Mouse (Mus musculus) thymus, postnatal 36 days (tissue): ENCODE data around the gene Gm49425.
"Not testable (repeated sequence)": the region's sequence is repeated elsewhere in the genome, so short reads cannot be mapped to it uniquely, and the experiment has no call there.

Experiments used
- DNase-seq, 2 experiments: peaks; one replicate each; pipeline ENCODE4 v3.0.0; 2022; ENCODE audit warnings: mixed read lengths in 2 of 2

Gene Gm49425

DNA sequence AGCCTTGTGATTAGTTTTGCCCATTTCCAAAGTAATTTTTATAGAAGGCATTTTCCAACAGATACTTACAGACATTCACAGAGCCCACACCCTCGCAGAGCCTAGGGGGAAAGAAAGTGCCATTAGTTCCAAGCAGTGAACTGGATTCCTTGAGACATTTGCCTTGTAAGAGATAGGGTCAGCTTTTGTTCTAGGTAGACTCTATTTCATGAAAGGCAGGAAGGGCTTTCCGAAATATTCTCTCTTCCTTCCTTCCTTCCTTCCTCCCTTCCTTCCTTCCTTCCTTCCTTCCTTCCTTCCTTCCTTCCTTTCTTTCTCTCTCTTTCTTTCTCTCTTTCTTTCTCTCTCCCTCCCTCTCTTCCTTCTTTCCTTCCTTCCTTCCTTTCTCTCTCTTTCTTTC, at the start of gene Gm49425:
Gene Gm49425 (minus strand): TSS at position 101 of the 400 bp plus-strand sequence.
- not testable (repeated sequence) for DNase-seq

DNA sequence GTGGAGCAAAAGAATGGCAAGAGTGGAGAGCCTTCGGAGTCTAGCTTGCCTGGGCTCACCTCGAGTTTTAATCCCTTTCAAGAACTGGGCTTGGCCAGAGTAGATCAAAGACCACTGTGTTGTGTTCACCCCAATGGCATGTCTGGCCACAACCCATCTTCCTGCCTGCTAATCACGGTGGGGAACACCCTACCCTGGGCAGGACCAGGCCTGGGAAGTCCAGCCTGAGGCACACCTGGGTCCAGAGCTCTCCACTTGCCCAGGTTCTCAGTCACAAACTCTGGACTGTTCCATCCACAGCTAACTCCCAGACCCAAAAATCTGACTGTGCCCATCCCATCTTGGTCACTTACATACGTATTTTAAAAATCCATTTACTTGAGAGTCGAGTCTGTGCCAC, 45.8 kb upstream of the Gm49425 start, which contains the start of gene Krt90:
Gene Krt90 (minus strand): TSS at position 101 of the 400 bp plus-strand sequence.
- no peak for DNase-seq

DNA sequence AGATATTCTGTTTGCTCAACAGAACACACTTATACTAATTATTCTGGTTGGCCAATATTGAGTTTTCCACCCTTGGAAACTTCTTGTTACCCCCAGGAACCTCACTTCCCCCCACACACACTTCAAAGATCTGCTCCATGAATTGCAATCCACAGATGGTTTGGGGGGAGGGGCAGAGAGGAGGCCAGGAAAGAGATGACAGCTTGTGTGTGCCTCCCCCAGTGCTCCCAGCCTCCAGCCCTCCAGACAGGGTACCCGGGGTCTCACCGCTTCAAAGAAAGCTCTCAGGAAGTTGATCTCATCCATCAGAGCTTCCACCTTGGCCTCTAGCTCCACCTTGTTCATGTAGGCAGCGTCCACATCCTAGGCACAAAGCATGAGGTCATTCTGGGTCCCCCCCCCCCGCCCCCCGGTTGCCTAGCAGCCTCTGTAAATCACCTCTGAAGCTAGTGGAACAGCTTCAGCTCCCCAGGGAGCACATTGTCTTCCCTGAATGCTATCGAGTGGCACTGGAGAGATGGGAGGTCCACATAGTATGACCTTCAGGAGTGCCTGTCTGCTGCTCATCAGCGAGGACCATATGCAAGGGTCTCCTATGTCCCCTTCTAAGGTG, 41.1 kb upstream of the Gm49425 start:
- no peak for DNase-seq

DNA sequence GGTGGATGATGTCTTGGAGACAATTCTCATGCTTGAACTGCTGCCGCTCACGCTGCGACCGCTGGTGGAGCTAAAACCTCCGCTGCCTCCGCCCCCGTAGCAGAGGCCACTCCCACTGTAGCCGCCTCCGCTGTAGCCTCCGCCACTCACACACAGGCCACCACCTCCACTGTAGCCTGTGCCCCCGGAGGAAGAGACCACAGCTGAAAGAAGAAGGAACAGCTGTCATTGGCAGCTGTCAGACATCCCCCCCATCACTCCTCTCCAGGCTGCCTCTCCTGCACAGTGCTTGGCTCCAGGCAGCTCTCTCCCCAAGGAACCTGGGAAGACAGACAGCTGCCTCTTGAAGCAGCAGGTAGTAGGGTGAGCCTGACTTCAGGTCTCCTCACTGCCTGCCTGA, 36.1 kb upstream of the Gm49425 start:
- peak; percentile 57 to 69 for DNase-seq

DNA sequence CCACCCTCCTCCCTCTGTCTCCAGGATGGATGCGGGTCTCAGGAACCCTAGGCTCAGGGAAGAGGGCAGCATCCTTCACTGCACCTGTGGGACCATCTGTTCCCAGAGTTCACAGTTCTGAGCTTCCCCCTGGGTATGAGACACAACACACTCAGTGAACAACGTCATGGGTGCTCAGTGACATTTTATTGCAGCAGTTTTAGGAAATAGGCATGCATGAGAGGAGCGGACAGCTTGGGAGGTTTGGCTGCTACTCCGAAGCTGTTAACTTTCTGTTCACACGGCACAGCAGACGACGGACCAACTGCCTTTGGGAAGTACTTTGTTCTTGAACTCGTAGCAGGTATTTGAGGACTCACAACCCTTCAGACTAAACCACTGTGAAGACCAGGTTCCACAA, 35.1 kb upstream of the Gm49425 start:
- DNase-seq = no peak

DNA sequence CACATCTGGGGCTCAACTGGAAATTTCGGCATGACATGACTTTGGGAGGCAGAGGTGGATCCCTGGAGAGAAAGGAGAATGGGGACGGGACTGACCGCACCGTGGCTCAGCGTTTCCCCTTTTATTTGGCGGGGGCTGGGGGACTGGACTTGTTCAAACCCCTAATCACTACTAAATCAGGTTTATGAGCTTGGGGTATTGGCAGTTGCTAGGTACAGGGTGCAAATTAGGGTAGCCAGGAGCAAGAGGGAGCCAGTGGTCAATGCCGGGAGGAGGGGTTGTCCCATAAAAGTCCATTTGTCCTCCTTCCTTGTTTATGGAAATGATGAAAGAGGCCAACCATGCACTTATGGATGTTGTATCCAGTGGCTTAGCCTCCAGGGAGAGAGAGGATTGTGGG, 33.5 kb upstream of the Gm49425 start, which contains the start of gene Krt82:
Gene Krt82 (minus strand): TSS at position 101 of the 400 bp plus-strand sequence.
- DNase-seq = no peak

DNA sequence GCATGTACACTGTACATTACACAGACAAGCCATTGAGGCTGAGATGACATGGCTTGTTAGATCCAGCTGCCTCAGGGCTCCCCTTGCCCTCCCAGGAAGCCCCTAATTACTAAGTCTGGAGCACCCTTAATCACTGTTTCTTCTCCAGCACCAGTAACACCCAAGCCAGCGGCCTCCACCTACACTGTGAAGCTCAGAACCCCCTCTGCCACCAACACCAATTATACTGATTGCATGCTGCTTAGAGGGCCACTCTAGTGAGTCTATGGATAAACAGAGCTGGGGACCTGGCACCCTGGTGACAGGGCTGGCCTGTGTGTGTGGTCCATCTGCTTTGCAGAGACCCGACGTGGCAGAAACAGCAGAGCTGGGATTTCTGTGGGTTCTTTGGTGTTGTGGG, 27.4 kb upstream of the Gm49425 start:
- DNase-seq = no peak

DNA sequence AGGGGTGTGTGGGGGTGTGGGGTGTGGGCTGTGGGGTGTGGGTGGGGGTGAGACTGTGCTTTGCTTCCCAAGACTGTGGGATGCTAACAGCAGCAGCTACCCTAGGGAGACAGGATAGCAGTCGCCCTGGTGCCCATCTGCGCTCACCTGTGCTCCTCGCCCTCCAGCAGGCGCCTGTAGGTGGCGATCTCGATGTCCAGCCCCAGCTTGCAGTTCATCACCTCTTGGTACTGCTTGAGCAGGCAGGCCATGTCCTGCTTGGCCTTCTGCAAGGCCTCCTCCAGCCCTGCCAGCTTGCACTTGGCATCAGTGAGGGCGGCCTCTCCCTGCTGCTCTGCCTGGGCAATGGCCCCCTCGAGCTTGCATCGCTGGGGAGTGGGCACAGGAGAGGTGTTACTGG, 25.5 kb upstream of the Gm49425 start:
- DNase-seq = peak in 1 of 2 experiments; percentile 12

DNA sequence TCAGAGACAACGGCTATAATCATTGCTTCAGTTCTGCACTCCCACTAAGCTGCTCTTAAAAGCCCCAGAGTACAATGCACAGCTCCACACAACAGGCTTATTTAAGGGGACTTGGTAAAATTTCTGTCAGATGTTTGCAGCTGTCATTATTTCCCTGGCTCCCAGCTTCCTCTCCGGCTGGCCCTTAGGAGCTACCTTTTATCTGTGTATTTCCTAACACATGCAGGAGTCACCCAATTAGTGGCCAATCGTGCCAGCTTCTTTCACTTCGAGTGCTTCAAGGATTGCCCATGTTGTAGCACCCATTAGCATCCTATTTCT, 21.5 kb upstream of the Gm49425 start:
- no peak for DNase-seq

DNA sequence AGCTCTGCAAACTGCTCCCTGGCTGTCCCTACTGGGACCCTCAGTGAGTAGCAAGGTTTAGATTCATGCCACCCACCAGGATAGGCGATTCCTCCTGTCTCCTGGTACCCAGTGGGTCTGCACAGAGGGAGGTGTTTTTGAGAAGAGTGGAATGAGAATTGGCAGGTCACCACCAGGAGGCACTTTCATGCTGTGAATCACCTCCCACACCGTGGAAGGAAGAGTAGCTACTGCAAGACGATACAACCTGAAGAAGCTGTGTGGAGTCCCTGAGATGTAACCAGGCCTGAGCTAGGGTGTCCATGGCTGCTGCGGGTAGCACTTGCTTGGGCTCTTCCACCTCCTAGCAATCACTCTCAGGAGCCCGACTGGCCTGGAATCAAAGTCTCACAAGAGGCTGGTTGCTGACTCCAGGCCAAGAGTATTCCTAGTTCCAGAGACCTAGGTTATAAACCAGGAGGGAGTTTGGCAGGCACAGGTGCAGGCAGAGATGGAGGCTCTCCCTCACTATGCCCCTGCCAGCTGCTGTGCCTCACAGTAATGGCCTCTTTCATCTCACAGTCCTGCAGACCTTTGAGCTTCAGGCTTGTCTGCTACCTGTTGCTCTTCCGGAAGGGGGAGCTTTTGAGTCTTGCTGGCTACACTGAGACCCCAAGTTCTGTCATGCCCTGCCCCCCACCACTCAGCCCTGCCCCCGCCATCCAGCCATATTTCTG, 21.0 kb upstream of the Gm49425 start:
- DNase-seq = no peak

DNA sequence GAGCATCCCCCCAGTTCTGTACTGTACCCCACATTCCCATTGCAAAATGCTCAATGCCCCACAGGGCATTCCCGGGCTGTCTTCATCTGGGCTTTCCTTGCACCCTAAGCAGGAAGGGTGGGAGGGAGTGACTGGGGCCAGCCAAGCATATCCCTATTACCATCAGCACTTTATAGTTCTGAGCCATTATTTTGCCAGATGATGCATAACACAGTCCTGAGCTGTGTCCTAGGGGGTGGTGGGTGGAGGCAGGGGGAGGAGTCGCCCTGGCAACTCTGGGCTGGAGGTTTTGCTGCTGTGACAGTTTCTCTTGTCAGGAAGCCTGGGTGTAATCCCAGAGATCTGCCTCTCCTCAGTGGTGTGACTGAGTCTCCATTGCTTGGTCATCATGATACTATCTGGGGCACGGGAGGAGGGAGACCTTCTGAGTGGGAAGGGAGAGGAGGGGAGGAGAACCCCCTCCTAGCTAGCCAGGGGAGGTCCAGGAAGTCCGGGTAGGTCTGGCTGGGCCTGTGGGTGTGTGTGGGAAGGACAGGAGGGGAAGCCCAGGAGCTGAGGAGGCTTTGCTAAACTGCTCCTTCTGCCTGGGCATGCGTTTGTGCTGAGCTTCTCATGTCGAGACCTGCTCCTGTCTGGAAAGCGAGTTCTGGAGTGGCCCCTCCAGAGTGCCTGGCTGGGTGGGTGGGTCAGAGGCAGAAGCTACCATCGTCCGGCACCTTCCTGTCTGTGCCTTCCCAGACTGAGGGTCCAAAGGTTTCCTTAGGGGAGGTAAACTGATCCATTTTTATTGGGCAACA, 19.2 kb upstream of the Gm49425 start:
- DNase-seq = no peak

DNA sequence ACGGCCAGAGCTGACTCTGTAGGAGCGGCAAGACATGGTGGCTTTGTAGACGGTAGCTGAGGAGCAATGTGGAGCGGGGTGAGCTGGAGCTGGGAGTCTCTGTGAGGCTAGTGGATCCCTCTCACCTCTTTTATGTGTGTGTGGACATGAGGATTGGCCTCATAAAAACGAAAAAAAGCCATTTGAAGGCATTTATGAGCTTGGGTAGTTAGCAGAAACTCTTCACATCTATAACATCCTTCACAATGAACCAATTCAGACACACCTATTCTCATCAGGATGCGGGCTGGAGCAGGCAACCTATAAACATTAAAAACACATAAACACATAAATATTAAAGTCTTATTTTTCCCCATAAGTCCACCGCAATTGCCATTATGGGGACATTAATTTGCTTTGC, 15.7 kb upstream of the Gm49425 start, which contains the start of gene Krt84:
Gene Krt84 (minus strand): TSS at position 101 of the 400 bp plus-strand sequence.
- DNase-seq = no peak

DNA sequence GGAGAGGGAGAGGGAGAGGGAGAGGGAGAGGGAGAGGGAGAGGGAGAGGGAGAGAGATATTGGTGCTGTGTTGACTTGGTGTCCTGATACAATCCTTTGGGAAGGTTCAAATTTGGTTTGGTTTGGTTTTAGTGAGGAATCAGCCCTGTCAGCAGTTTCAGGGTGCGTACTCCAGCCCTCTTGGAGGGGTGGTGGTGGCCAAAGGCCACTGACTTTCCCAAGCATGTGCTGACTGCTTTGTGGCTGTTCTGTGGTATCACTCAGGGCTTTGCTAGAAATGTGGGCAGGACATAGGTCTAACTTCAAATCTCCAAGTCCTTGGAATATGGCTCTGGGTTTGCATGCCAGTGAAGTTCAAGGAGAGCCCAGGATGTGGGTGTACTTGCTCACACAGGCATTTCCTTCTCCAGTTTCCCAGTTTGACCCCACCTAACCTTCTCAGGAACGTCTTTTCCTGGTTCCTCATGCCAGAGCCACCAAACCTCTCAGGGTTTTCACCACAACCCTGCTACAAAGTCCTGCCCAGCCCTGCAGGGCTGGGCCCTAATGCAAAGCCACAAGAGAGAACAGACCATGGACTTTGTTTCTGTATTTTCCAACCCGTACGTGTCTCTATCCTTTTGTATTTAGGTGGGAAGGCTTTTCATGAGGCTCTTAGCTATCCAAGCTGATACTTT, 5.6 kb upstream of the Gm49425 start:
- no peak for DNase-seq

DNA sequence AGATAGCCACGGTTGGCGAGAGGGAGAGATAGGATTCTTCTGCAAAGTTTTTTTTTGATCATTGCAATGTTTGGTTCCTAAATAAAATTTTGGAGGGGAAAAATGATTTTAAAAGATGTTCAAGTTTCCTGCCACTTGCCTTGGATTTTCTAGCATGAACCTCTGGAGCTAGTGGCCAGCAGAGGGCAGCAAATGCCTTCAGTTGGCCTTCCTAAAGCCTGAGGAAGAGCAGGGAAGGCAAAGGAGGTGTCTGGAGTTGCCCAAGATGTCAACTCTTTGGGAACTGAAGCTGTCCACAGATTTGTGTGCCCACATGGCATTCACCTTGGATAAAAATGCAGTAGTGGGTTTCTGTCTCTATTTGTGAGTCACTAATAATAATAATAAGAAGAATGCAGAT, 2.7 kb upstream of the Gm49425 start:
- peak; percentile 35 to 44 for DNase-seq

DNA sequence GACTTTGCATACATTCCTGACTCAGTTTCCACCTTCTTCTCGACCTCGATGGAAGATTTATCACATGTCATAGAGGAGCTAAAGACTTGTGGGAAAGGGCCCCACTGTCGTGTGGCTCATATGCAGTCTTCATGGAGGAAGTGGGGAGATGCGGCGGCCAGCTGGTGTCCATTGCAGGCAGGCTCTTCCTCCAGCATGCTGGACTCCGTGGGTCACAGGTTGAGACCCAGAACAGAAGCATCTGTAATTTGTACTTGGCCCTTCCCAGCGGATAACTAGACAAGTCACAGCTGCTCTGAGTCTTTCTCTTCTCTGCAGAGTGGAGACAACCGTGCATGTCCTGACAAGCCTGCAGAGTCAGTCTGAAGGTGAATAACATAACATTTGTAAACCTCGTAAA, 8.8 kb downstream of the Gm49425 start:
- DNase-seq = no peak

DNA sequence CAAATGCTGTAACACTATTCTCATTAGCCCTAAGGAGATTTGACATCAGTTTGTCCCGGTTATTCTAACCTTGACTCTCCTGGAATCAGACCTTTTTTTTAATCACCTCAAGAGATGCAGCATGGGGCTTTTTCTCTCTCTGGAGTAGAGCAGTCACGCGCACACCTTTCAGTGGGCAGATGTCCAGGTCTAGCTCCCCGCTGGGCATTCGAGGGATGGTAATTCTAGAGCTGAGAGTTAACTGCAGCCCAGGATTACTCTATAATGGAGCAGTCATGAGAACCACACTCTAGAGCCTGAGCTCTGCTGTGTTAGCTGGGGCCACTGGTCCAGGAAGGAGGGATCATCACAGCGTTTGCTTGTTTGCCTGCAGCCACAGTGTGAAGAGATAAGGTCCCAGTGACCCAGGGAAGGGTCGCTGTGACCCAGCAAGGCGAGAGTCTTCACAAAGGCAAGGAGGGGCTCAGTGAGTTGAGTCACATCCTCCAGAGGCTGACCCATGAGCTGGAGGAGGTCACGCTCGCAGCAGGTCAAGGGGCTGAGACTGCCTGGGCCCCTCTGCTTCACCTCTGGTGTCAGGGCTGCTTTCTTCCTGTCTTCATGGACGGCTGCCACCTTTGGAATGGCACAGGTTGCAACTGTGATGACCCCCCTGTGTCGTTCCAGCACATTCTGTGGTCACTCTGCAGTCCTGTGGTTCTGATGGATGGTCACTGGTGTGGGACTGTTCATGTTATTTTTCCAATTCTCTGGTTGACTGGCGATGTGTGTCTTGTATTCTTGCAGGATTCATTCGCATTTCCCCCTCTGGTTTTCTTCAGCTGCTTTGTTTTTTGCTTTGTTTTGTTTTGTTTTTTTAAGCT, 9.9 kb downstream of the Gm49425 start:
- no peak for DNase-seq

DNA sequence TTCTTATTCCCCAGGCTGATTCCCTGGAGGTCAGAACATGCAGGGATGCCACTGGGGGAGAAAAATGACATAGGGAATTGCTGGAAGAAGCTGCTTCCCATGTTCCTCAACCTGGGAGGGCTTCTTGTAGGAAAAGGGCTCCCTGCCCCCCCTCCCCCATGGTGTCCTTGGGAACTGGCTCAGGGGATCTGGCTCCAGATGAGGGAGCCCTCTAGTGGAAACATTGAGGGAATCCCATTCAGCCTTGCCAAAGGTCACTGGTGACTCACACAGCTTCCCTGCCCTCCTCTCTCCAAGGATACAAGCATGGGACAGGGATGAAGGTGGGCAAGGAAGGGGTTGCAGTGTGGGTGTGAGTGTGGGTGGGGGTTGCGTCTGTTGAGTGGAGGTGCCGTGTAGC, 19.9 kb downstream of the Gm49425 start:
- no peak for DNase-seq

DNA sequence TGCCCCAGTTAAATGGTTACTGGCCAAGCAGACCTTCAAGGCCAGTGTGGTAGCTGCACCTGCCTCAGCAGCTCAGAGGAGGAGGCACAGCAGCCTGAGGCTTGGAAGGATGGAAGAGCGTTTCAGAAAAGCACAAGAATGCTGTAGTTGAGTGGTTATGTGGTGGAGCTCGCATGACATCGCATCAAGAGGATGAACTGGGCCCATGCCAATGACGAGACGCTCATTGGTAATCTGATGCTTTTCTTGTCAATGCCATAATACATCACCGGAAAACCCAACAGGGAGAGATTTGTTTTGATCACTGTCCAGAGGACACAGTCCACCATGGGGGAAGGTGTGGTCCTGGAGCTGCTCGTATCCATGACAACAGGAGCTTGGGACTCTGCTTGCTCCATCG, 21.8 kb downstream of the Gm49425 start:
- no peak for DNase-seq

DNA sequence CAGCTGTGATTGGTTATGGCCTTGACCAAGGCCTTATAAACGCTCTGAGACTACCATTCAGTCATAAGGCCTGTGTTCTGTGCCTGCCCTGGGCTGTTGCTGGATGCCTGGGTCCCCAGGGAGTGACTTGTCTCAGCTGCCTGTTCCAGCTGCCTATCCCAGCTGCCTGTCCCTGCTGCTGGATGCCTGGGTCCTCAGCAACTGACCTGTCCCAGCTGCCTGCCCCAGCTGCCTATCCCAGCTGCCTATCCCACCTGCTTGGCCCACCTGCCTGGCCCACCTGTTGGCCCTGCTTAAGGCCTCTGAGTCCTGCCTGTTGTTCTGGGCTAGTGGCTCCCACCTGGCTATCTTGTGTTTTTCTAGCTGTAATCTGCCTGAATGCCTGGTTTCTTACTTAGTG, 22.9 kb downstream of the Gm49425 start:
- no peak for DNase-seq

DNA sequence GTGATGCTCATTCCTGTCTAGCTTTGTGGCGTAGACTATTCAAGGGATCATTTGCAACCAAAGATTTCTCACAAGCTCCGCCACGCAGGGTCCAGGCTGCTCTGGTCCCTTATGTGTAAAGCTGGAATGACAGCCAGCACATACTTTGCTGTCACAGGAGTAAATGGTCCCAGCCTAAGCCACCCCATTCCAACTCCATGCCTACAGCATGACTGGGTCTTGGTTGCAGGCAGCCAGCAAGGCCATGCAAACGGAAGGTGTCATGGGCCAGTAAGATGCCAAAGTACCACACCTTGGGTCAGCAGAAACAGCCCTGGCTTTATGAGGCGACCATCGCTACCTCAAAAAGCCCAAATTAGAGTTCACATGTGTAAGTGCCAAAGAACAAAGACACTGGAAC, 23.3 kb downstream of the Gm49425 start:
- no peak for DNase-seq

DNA sequence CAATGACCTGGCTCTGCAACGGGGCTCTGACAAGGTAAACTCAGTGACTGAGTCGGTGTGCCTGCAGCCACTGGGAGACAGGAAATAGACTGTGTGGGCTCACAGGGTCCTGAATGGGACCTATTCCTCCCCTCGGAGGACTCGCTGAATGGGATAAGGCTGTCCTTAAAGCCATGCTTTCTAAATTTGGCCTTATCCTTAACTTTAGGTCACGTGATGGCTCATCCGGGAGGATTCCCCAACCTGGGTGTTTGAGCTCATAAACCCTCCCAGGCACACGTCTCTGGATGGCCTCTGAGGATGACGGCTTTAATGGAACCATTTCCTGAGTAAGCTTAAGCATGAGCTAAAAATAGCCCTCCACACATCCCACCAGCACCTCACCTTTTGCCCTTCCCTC, 24.3 kb downstream of the Gm49425 start:
- DNase-seq = no peak

DNA sequence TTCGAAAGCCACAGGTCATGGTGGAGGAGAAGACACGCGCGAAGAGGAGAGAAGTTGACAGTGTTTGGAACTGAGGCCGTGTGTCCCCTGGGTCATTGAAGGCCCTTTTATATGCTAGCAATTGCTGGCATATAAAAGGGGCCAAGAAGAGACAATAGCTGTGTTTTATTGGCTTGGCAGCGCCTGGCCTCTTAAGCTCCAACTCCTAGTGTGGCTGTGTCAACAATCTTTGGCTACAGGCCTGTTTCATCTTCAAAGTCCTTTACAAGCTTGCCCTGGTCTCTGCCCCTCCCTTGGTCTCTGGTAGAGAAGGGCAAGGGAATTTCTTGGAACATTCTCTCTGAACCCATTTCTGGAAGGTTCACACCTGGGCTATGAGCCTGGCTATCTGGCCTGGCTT, 25.6 kb downstream of the Gm49425 start, which contains the start of gene Krt83:
Gene Krt83 (minus strand): TSS at position 82 of the 400 bp plus-strand sequence.
- no peak for DNase-seq
